Mouse (Mus musculus): ENCODE measurements around the gene Cnbp.

DNA sequence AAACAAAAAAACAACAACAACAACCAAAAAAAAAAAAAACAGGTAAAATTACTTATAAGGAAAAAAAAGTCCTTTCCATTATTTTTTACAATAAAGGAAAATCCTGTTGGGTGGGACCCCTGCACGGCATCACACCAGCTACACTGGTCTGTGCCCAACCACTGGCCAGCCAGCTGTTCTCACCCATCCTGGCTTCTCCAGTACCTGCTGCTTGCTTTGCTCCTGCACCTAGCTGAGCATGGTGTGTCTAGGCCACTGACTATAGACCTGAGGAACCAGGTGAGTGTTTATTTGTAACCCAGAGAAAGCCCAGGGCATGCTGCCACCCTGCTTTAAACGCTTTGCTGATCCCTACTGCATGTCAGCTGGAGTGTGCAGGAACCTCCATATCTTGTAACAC lies 30.5 kb downstream of the Cnbp start:
- TF ChIP-seq CTCF (IDR thresholded peaks at IDR 0.05) (no peak), EP300 (IDR thresholded peaks at IDR 0.05; ENCODE audit: insufficient read depth, low read depth, low read length) (no peak), POLR2A (IDR thresholded peaks at IDR 0.05; ENCODE audit: insufficient read depth, low read depth, low read length) (no peak)
